ENCODE assay signal across 25 mouse cellular contexts in genomic region chr1:20926376-20926775, GRCm38 (mm10).
"Had no signal": no experiment of that assay in that cellular context is flagged by ENCODE, and none has a peak within 500 bp of the region (broad histone marks: within the 10 kb centered on the region; RNA-seq: fewer than 3 reads in every experiment).

No protein-coding gene starts in this region.

- H3K4me2 ChIP-seq: heart, embryonic 12.5 days; hindbrain, embryonic 13.5 days; hindbrain, embryonic 15.5 days; limb, embryonic 12.5 days; liver, embryonic 11.5 days; liver, embryonic 13.5 days had no signal

- DNase-seq: gastrocnemius, adult 2 months; gastrocnemius, postnatal 10 days; gastrocnemius, postnatal 25 days; heart, adult 18-20 months; heart, postnatal 10 days; heart, postnatal 4 days; kidney, adult 18-20 months; kidney, adult 8-10 months; kidney, postnatal 10 days; kidney, postnatal 25 days; kidney, postnatal 4 days; liver; liver, embryonic 13.5 days had no signal

- H3K4me3 ChIP-seq: gastrocnemius, adult 2 months; heart, embryonic 10.5 days; heart, embryonic 12.5 days; hindbrain, embryonic 10.5 days; hindbrain, embryonic 13.5 days; hindbrain, embryonic 15.5 days; layer of hippocampus, adult 2 months; left cerebral cortex, adult 2 months; limb, embryonic 10.5 days; limb, embryonic 12.5 days; liver, embryonic 13.5 days had no signal

- H3K4me1 ChIP-seq: limb, embryonic 10.5 days had no signal

- H3K27me3 ChIP-seq: heart, embryonic 12.5 days; hindbrain, embryonic 13.5 days; hindbrain, embryonic 15.5 days; limb, embryonic 12.5 days; liver, embryonic 13.5 days had no signal

- H3K9me3 ChIP-seq: heart, embryonic 10.5 days; heart, embryonic 12.5 days; hindbrain, embryonic 10.5 days; hindbrain, embryonic 13.5 days; hindbrain, embryonic 15.5 days; limb, embryonic 10.5 days; limb, embryonic 12.5 days; liver, embryonic 13.5 days had no signal

- H3K9ac ChIP-seq: heart, embryonic 12.5 days; hindbrain, embryonic 13.5 days; hindbrain, embryonic 15.5 days; limb, embryonic 12.5 days; liver, embryonic 13.5 days had no signal

- ATAC-seq: hindbrain, postnatal 0 days; intestine, embryonic 16.5 days had no signal

- H3K27ac ChIP-seq: gastrocnemius, adult 2 months; heart, embryonic 10.5 days; hindbrain, embryonic 10.5 days; hindbrain, embryonic 13.5 days; hindbrain, embryonic 15.5 days; hindbrain, postnatal 0 days; layer of hippocampus, adult 2 months; left cerebral cortex, adult 2 months; limb, embryonic 10.5 days; limb, embryonic 12.5 days; liver, embryonic 13.5 days had no signal

- H3K36me3 ChIP-seq: heart, embryonic 10.5 days; heart, embryonic 12.5 days; hindbrain, embryonic 10.5 days; hindbrain, embryonic 13.5 days; hindbrain, embryonic 15.5 days; limb, embryonic 10.5 days; limb, embryonic 12.5 days; liver, embryonic 13.5 days had no signal
